Mouse (Mus musculus) bone marrow macrophage, adult 2 months (primary cell): Measurements from ENCODE around the gene Rere.

Source experiments
- CTCF ChIP-seq: IDR thresholded peaks from 2 replicates; pipeline ENCODE4 v1.5.1; 2012; ENCODE audit warnings: low read depth, mild to moderate bottlenecking, low read length, moderate library complexity
- POLR2A ChIP-seq: IDR thresholded peaks from 2 replicates; pipeline ENCODE4 v1.6.1; 2012; ENCODE audit warnings: mild to moderate bottlenecking, low read depth, low read length, borderline replicate concordance

- TF ChIP-seq POLR2A = no peak
- TF ChIP-seq CTCF = no peak
These were observed 223.0 kb downstream of the Rere start for GRCm38 (mm10) chr4:150504304-150505021.
